Mouse (Mus musculus): ENCODE data around the gene Nme6. TPM values are rescaled to one million over a fixed set of nuclear protein-coding genes. Genes with fewer than 3 reads are reported as not detected.

The Nme6 gene
- polyA plus RNA-seq, 1 experiment from 2014 or later: 33.0 TPM

DNA sequence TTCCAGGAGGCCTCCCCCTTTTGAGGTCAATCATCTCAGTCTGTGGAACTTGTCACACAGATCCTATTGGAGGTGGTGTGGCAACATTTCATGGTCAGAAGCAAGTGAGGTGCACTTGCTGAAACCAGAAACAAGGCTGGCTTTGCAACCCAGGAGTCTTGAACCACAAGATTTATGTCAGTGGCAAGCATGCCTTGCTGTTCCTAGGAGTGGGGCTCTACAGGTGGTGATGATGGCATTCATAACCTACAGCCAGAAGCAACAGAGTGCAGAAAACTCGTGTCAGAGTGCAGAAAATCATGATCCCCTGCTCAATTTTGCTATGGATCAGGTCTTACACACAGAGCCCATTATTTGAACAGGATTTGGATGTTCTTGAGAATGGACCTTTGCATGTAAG lies 26.3 kb upstream of the Nme6 start:
- no peaks in the 10 kb centered on the region for H3K36me3 ChIP-seq (ENCODE audit: control insufficient read depth, insufficient read depth, low read length)
- DNase-seq (ENCODE audit: low spot score) (no peak), ATAC-seq (ENCODE audit: low FRiP score, low TSS enrichment) (no peak)
- no peak overlapping the region for H3K4me2 ChIP-seq (replicated peaks; ENCODE audit: low read depth)
- 20% methylated on average over 1 of the region's 1 CpGs for WGBS
- no peaks in the 10 kb centered on the region for H3K9me3 ChIP-seq (ENCODE audit: control insufficient read depth, low read length)
- no peak overlapping the region for H3K4me3 ChIP-seq (ENCODE audit: low read depth, low read length)
- H3K27me3 ChIP-seq (ENCODE audit: control insufficient read depth, insufficient read depth, low read length): no peaks in the 10 kb centered on the region
- TF ChIP-seq CTCF (IDR thresholded peaks at IDR 0.05; ENCODE audit: low read depth) (no peak), EP300 (optimal IDR thresholded peaks at IDR 0.05) (no peak)
- no peak overlapping the region for H3K9ac ChIP-seq (ENCODE audit: low read length)
- no peak overlapping the region for H3K27ac ChIP-seq (replicated peaks)
- no peaks in the 10 kb centered on the region for H3K4me1 ChIP-seq (replicated peaks; ENCODE audit: control insufficient read depth, insufficient read depth)

DNA sequence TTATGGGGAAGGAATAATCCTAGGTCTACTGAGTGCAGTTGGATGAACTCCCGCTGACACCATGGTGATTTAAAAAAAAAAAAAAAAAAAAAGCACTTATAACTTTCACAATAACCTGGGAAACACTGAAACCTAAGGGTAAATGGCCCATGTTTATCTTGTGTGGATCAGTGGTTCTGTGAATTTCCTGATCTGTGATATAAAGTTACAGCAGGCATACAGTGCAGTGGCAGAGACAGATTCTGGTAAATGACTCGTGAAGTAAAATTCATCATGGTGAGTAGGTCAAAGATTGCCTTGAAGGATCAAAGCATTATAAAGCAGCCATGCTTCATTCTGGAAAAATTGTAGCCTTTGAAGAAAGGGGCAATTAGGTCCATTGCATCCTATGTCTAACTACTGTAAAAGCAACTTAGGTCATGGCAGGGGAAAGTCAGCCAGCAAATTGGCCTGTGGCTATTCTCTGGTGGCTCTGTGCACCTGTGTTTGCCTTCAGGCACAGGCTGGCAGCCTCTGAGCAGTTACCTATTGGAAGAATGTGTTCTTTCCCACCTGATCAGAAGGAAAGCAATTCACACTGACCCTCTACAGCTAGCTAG lies 25.8 kb upstream of the Nme6 start:
- TF ChIP-seq EP300 (optimal IDR thresholded peaks at IDR 0.05) (no peak), CTCF (IDR thresholded peaks at IDR 0.05; ENCODE audit: low read depth) (no peak)
- no peak for ATAC-seq (ENCODE audit: low FRiP score, low TSS enrichment)
- H3K9ac ChIP-seq (ENCODE audit: low read length): no peak overlapping the region
- no peak overlapping the region for H3K27ac ChIP-seq (replicated peaks)
- no peaks in the 10 kb centered on the region for H3K27me3 ChIP-seq (ENCODE audit: control insufficient read depth, insufficient read depth, low read length)
- no peak for DNase-seq (ENCODE audit: low spot score)
- H3K4me1 ChIP-seq (replicated peaks; ENCODE audit: control insufficient read depth, insufficient read depth): no peaks in the 10 kb centered on the region
- no peaks in the 10 kb centered on the region for H3K9me3 ChIP-seq (ENCODE audit: control insufficient read depth, low read length)
- WGBS: 75% methylated on average over 2 of the region's 2 CpGs
- H3K4me3 ChIP-seq (ENCODE audit: low read depth, low read length): no peak overlapping the region
- H3K36me3 ChIP-seq (ENCODE audit: control insufficient read depth, insufficient read depth, low read length): no peaks in the 10 kb centered on the region
- no peak overlapping the region for H3K4me2 ChIP-seq (replicated peaks; ENCODE audit: low read depth)

DNA sequence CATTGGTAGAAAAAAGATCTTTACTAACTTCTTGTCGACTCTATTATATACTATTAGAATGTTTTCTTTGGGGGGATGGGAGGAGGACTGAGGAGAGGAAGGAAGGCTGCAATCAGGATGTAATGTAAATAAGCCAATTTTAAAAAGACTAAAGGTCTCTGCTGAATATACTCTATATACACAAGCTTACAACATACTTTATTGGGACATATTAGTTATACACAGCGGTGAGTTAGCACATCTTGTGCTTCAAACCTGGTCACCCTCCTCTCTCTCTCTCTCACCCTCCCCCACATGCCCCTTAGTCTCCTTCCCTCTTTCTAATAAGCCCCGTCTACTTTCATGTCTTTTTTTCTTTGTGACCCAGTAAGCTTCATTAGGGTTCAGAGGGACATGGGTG lies 24.7 kb upstream of the Nme6 start:
- no peaks in the 10 kb centered on the region for H3K4me1 ChIP-seq (replicated peaks; ENCODE audit: control insufficient read depth, insufficient read depth)
- TF ChIP-seq CTCF (IDR thresholded peaks at IDR 0.05; ENCODE audit: low read depth) (no peak), EP300 (optimal IDR thresholded peaks at IDR 0.05) (no peak)
- H3K4me3 ChIP-seq (ENCODE audit: low read depth, low read length): no peak overlapping the region
- H3K36me3 ChIP-seq (ENCODE audit: control insufficient read depth, insufficient read depth, low read length): no peaks in the 10 kb centered on the region
- no peak overlapping the region for H3K4me2 ChIP-seq (replicated peaks; ENCODE audit: low read depth)
- no peaks in the 10 kb centered on the region for H3K9me3 ChIP-seq (ENCODE audit: control insufficient read depth, low read length)
- 22% methylated on average over 3 of the region's 3 CpGs for WGBS
- DNase-seq (ENCODE audit: low spot score): no peak
- no peak for ATAC-seq (ENCODE audit: low FRiP score, low TSS enrichment)
- H3K27ac ChIP-seq (replicated peaks): no peak overlapping the region
- no peak overlapping the region for H3K9ac ChIP-seq (ENCODE audit: low read length)
- no peaks in the 10 kb centered on the region for H3K27me3 ChIP-seq (ENCODE audit: control insufficient read depth, insufficient read depth, low read length)

DNA sequence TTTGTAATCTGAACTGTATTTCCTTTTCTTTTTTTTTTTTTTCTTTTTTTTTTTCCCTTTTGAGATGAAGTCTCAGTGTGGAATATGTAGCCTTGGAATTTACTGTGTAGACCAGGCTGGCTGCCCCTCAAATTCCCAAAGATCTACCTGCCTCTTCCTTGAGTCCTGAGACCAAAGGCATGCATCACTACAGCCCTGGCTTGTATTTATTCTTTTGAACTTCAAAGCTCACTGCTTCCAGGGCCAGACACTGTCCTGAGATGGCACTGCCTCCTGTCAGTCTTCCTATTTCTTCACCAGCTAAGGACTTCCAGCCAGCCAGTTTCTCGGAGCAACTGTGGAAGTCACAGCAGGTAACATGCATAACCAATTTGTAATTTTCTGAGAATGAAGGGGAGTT lies 20.6 kb upstream of the Nme6 start, which contains the start of gene Spink8:
Spink8 (plus strand) TSS at position 301 of the 400 bp plus-strand sequence.
- no peak for TF ChIP-seq CTCF (IDR thresholded peaks at IDR 0.05; ENCODE audit: low read depth)
- no peak for TF ChIP-seq EP300 (optimal IDR thresholded peaks at IDR 0.05)
- Histone ChIP-seq H3K4me2 (replicated peaks; ENCODE audit: low read depth) (no peak within 1 kb of the TSS), H3K9me3 (ENCODE audit: control insufficient read depth, low read length) (no peaks in the 10 kb centered on the region), H3K4me3 (ENCODE audit: low read depth, low read length) (no peak within 1 kb of the TSS), H3K27ac (replicated peaks) (no peak within 1 kb of the TSS), H3K4me1 (replicated peaks; ENCODE audit: control insufficient read depth, insufficient read depth) (no peaks in the 10 kb centered on the region), H3K27me3 (ENCODE audit: control insufficient read depth, insufficient read depth, low read length) (no peaks in the 10 kb centered on the region), H3K9ac (ENCODE audit: low read length) (no peak within 1 kb of the TSS), H3K36me3 (ENCODE audit: control insufficient read depth, insufficient read depth, low read length) (no peaks in the 10 kb centered on the region)
- no peak for ATAC-seq (ENCODE audit: low FRiP score, low TSS enrichment)
- no peak for DNase-seq (ENCODE audit: low spot score)
- WGBS: 77% methylated on average over 1 of the region's 1 CpGs

DNA sequence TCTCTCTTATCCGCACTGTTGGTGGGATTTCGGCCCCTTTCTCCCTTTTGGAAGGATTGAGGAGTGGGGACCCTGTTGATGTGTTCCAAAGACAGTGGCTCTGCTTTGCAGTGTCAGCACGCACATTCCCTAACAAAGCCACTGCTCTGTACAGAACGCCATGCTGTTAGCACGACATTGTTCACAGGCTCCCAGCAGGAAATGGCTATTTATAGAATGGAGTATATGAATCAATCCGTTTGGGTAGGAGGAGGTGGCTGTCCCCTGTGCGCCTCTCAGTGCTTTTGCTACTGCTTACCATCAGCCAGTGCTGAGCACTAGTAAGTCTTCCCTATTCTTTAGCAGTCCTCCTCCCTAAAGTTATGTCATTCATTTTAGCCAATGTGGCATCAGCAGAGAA lies 19.1 kb upstream of the Nme6 start:
- H3K4me3 ChIP-seq (ENCODE audit: low read depth, low read length): no peak overlapping the region
- no peak overlapping the region for H3K9ac ChIP-seq (ENCODE audit: low read length)
- H3K4me2 ChIP-seq (replicated peaks; ENCODE audit: low read depth): no peak overlapping the region
- DNase-seq (ENCODE audit: low spot score) (no peak), ATAC-seq (ENCODE audit: low FRiP score, low TSS enrichment) (no peak)
- 51% methylated on average over 7 of the region's 7 CpGs for WGBS
- H3K9me3 ChIP-seq (ENCODE audit: control insufficient read depth, low read length): no peaks in the 10 kb centered on the region
- H3K36me3 ChIP-seq (ENCODE audit: control insufficient read depth, insufficient read depth, low read length): no peaks in the 10 kb centered on the region
- TF ChIP-seq CTCF (IDR thresholded peaks at IDR 0.05; ENCODE audit: low read depth) (no peak), EP300 (optimal IDR thresholded peaks at IDR 0.05) (no peak)
- H3K27me3 ChIP-seq (ENCODE audit: control insufficient read depth, insufficient read depth, low read length): no peaks in the 10 kb centered on the region
- H3K4me1 ChIP-seq (replicated peaks; ENCODE audit: control insufficient read depth, insufficient read depth): no peaks in the 10 kb centered on the region
- H3K27ac ChIP-seq (replicated peaks): no peak overlapping the region

DNA sequence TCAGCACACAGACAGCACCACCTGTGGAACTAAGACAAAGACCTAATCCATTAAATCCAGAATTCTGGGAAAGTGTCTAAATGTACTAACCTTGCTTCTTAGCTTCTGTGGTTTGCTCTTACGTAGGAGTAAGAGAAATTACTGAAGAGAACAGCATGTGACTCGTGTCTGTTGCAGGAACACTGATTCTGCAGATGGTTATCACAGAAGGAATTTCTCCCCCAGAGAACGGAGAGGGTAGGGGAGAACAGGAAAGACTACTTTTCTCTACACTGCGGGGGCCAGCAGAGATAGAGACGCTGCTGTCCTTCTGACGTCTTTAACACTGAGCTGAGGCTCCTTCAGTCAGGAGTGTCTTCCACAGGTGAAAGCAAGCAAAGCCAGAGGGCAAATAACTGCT lies 16.2 kb upstream of the Nme6 start:
- H3K27ac ChIP-seq (replicated peaks): no peak overlapping the region
- ATAC-seq (ENCODE audit: low FRiP score, low TSS enrichment) (no peak), DNase-seq (ENCODE audit: low spot score) (no peak)
- H3K4me1 ChIP-seq (replicated peaks; ENCODE audit: control insufficient read depth, insufficient read depth): no peaks in the 10 kb centered on the region
- no peaks in the 10 kb centered on the region for H3K27me3 ChIP-seq (ENCODE audit: control insufficient read depth, insufficient read depth, low read length)
- H3K9ac ChIP-seq (ENCODE audit: low read length): no peak overlapping the region
- H3K36me3 ChIP-seq (ENCODE audit: control insufficient read depth, insufficient read depth, low read length): no peaks in the 10 kb centered on the region
- no peak overlapping the region for H3K4me2 ChIP-seq (replicated peaks; ENCODE audit: low read depth)
- 34% methylated on average over 6 of the region's 6 CpGs for WGBS
- no peak for TF ChIP-seq CTCF (IDR thresholded peaks at IDR 0.05; ENCODE audit: low read depth)
- TF ChIP-seq EP300 (optimal IDR thresholded peaks at IDR 0.05): no peak
- H3K9me3 ChIP-seq (ENCODE audit: control insufficient read depth, low read length): no peaks in the 10 kb centered on the region
- H3K4me3 ChIP-seq (ENCODE audit: low read depth, low read length): no peak overlapping the region

Data from stomach, postnatal 0 days (tissue).